Mouse (Mus musculus) MEL (cell line): Measurements from ENCODE around the gene Nr2c2.

Experiments used
- CTCF ChIP-seq, 3 experiments: IDR thresholded peaks in 2 of 3; conservative IDR thresholded peaks in 1 of 3; 2 replicates each; pipeline ENCODE4 v1.5.1; 2011 to 2012; ENCODE audit warnings: low read length in 3 of 3, low read depth in 2 of 3, mild to moderate bottlenecking in 2 of 3, improper control_type of control experiment in 1 of 3, inconsistent platforms in 1 of 3, mixed read lengths in 1 of 3, moderate library complexity in 1 of 3; ENCODE audit not compliant: control insufficient read depth in 1 of 3, insufficient read depth in 1 of 3, poor library complexity in 1 of 3, severe bottlenecking in 1 of 3
- GATA1 ChIP-seq: IDR thresholded peaks from 2 replicates; pipeline ENCODE4 v1.6.1; 2011; ENCODE audit warnings: low read depth, low read length, improper control_type of control experiment
- POLR2A ChIP-seq, 2 experiments: IDR thresholded peaks; 2 replicates each; pipeline ENCODE4 v1.6.1; 2011 to 2012; ENCODE audit warnings: low read length in 2 of 2, mild to moderate bottlenecking in 2 of 2, control low read depth in 1 of 2, improper control_type of control experiment in 1 of 2, low read depth in 1 of 2, moderate library complexity in 1 of 2; ENCODE audit not compliant: control insufficient read depth in 1 of 2, insufficient read depth in 1 of 2, poor library complexity in 1 of 2
- RCOR1 ChIP-seq: IDR thresholded peaks from 2 replicates; pipeline ENCODE4 v1.6.1; 2012; ENCODE audit warnings: low read depth, mild to moderate bottlenecking, inconsistent platforms, low read length, improper control_type of control experiment
- ZKSCAN1 ChIP-seq: IDR thresholded peaks from 2 replicates; pipeline ENCODE4 v1.6.1; 2012; ENCODE audit warnings: low read depth, mild to moderate bottlenecking, inconsistent platforms, low read length, improper control_type of control experiment, moderate library complexity

- TF ChIP-seq CTCF (IDR thresholded peaks at IDR 0.05 in 2 of 3, conservative IDR thresholded peaks at IDR 0.05 in 1 of 3; ENCODE audit: control insufficient read depth in 1 of 3, insufficient read depth in 1 of 3, low read depth in 2 of 3, low read length in 3 of 3, poor library complexity in 1 of 3, severe bottlenecking in 1 of 3) (no peak), POLR2A (IDR thresholded peaks at IDR 0.05; ENCODE audit: control insufficient read depth in 1 of 2, insufficient read depth in 1 of 2, low read depth in 1 of 2, low read length in 2 of 2, poor library complexity in 1 of 2) (no peak), RCOR1 (no peak), GATA1 (peak; percentile 48; the same call in 1 of the 2 replicates), ZKSCAN1 (no peak)
Observed at GRCm38 (mm10) chr6:92176450-92176849, 85.3 kb downstream of the Nr2c2 start.
